Mouse (Mus musculus) heart, embryonic 14.5 days (tissue): ENCODE measurements around the gene Retnla. TPM values are rescaled to one million over a fixed set of nuclear protein-coding genes. Genes with fewer than 3 reads are reported as not detected.

ENCODE experiments used
- ATAC-seq: fragments of 200-750 bp; cut with Nextera tagmentation; 2 replicates; pipeline ENCODE4 v1.8.0; 2017; ENCODE audit warnings: low read depth, moderate TSS enrichment; ENCODE audit not compliant: insufficient number of reproducible peaks, insufficient read depth, low FRiP score
- H3K27ac ChIP-seq, 2 experiments: fragments of 200-500 bp in 1 of 2; fragments of 300-500 bp in 1 of 2; sonication (generic) in 1 of 2; replicated peaks in 1 of 2; 2 replicates each; pipeline ENCODE4 v1.5.1; 2012 to 2014; ENCODE audit warnings: low read depth in 2 of 2, low read length in 2 of 2, control low read depth in 1 of 2, mild to moderate bottlenecking in 1 of 2, mixed read lengths in 1 of 2; ENCODE audit not compliant: control insufficient read depth in 1 of 2, insufficient read depth in 1 of 2
- H3K27me3 ChIP-seq: fragments of 300-500 bp; sonication (generic); 2 replicates; pipeline ENCODE4 v1.6.1; 2014; ENCODE audit warnings: mild to moderate bottlenecking, low read length, control low read depth; ENCODE audit not compliant: control insufficient read depth, insufficient read depth
- H3K36me3 ChIP-seq: fragments of 300-500 bp; sonication (generic); 2 replicates; pipeline ENCODE4 v1.6.1; 2014; ENCODE audit warnings: mild to moderate bottlenecking, control low read depth, low read length, mixed read lengths; ENCODE audit not compliant: control insufficient read depth, insufficient read depth
- H3K4me1 ChIP-seq, 2 experiments: fragments of 200-500 bp in 1 of 2; fragments of 300-500 bp in 1 of 2; sonication (generic) in 1 of 2; 2 replicates each; pipeline ENCODE4 v1.6.1; 2012 to 2014; ENCODE audit warnings: low read length in 2 of 2, control low read depth in 1 of 2, mixed read lengths in 1 of 2; ENCODE audit not compliant: control insufficient read depth in 2 of 2, insufficient read depth in 2 of 2
- H3K4me2 ChIP-seq: fragments of 300-500 bp; sonication (generic); 2 replicates; pipeline ENCODE4 v1.6.1; 2014; ENCODE audit warnings: mild to moderate bottlenecking, low read length
- H3K4me3 ChIP-seq, 2 experiments: fragments of 200-500 bp in 1 of 2; fragments of 300-500 bp in 1 of 2; sonication (generic) in 1 of 2; 2 replicates each; pipeline ENCODE4 v1.5.1; 2012 to 2014; ENCODE audit warnings: low read length in 2 of 2, mild to moderate bottlenecking in 2 of 2, control low read depth in 1 of 2, low read depth in 1 of 2, moderate library complexity in 1 of 2; ENCODE audit not compliant: control insufficient read depth in 1 of 2, insufficient read depth in 1 of 2
- H3K9ac ChIP-seq: fragments of 300-500 bp; sonication (generic); 2 replicates; pipeline ENCODE4 v1.6.1; 2014; ENCODE audit warnings: mild to moderate bottlenecking, low read length
- H3K9me3 ChIP-seq: fragments of 300-500 bp; sonication (generic); 2 replicates; pipeline ENCODE4 v1.6.1; 2016; ENCODE audit warnings: low read length, control low read depth; ENCODE audit not compliant: control insufficient read depth
- WGBS: fragments of 180-500 bp; shearing (Covaris S2); extraction: QIAGEN DNeasy Blood & Tissue Kit; methylation state at CpG from one replicate; pipeline ENCODE4 v1.1.7; 2014; 5-methylcytosine and 5-hydroxymethylcytosine counted together
- polyA plus RNA-seq: library from polyadenylated mRNA; unstranded; fragments of >200 nt; fragmentation: Nextera tagmentation; extraction: Ambion mirVana; gene quantifications from 2 replicates; pipeline ENCODE4 v1.2.1, GENCODE M21; 2014

Gene Retnla
- not detected in 2 replicates for polyA plus RNA-seq

GRCm38 (mm10) chr16:48842266-48842665, at the start of gene Retnla:
TSS of gene Retnla (plus strand) at chr16:48842551.
- no peaks in the 10 kb centered on the region for H3K27me3 ChIP-seq
- H3K36me3 ChIP-seq: no peaks in the 10 kb centered on the region
- H3K4me3 ChIP-seq: no peak within 1 kb of the TSS
- ATAC-seq: no peak
- no peak within 1 kb of the TSS for H3K9ac ChIP-seq
- H3K4me1 ChIP-seq: no peaks in the 10 kb centered on the region
- no peak within 1 kb of the TSS for H3K27ac ChIP-seq
- no peaks in the 10 kb centered on the region for H3K9me3 ChIP-seq
- H3K4me2 ChIP-seq: no peak within 1 kb of the TSS
- WGBS: 75% methylated on average over 3 of the region's 3 CpGs

- H3K27me3 ChIP-seq: no peaks in the 10 kb centered on the region
- no peak for ATAC-seq
- WGBS: 19% methylated on average over 3 of the region's 3 CpGs
- H3K9me3 ChIP-seq: no peaks in the 10 kb centered on the region
- no peaks in the 10 kb centered on the region for H3K36me3 ChIP-seq
- no peak overlapping the region for H3K9ac ChIP-seq
- no peak overlapping the region for H3K4me3 ChIP-seq
- H3K27ac ChIP-seq: no peak overlapping the region
- no peaks in the 10 kb centered on the region for H3K4me1 ChIP-seq
- H3K4me2 ChIP-seq: no peak overlapping the region
Observed at GRCm38 (mm10) chr16:48798285-48798684, 44.1 kb upstream of the Retnla start.

GRCm38 (mm10) chr16:48799470-48799869, 42.9 kb upstream of the Retnla start:
- no peak overlapping the region for H3K27ac ChIP-seq
- H3K36me3 ChIP-seq: no peaks in the 10 kb centered on the region
- no peak overlapping the region for H3K9ac ChIP-seq
- no peak overlapping the region for H3K4me3 ChIP-seq
- no peaks in the 10 kb centered on the region for H3K9me3 ChIP-seq
- no peak overlapping the region for H3K4me2 ChIP-seq
- ATAC-seq: no peak
- no peaks in the 10 kb centered on the region for H3K4me1 ChIP-seq
- no peaks in the 10 kb centered on the region for H3K27me3 ChIP-seq
- WGBS: 85% methylated on average over 3 of the region's 3 CpGs

- no peak for ATAC-seq
- WGBS: 79% methylated on average over 2 of the region's 2 CpGs
Observed at GRCm38 (mm10) chr16:48800906-48801305, 41.4 kb upstream of the Retnla start.

GRCm38 (mm10) chr16:48805412-48805811, 36.9 kb upstream of the Retnla start:
- no peak for ATAC-seq

More at GRCm38 (mm10) chr16:48800906-48801305, 41.4 kb upstream of the Retnla start:
- no peaks in the 10 kb centered on the region for H3K27me3 ChIP-seq
- no peak overlapping the region for H3K4me3 ChIP-seq
- H3K36me3 ChIP-seq: no peaks in the 10 kb centered on the region
- H3K9me3 ChIP-seq: no peaks in the 10 kb centered on the region
- H3K27ac ChIP-seq: no peak overlapping the region
- H3K4me1 ChIP-seq: no peaks in the 10 kb centered on the region
- H3K9ac ChIP-seq: no peak overlapping the region
- no peak overlapping the region for H3K4me2 ChIP-seq

GRCm38 (mm10) chr16:48806521-48806920, 35.8 kb upstream of the Retnla start:
- no peaks in the 10 kb centered on the region for H3K9me3 ChIP-seq
- H3K4me2 ChIP-seq: no peak overlapping the region
- no peaks in the 10 kb centered on the region for H3K4me1 ChIP-seq
- 67% methylated on average over 1 of the region's 1 CpGs for WGBS
- no peaks in the 10 kb centered on the region for H3K27me3 ChIP-seq
- no peak overlapping the region for H3K9ac ChIP-seq
- H3K27ac ChIP-seq: no peak overlapping the region
- H3K36me3 ChIP-seq: no peaks in the 10 kb centered on the region
- no peak for ATAC-seq
- H3K4me3 ChIP-seq: no peak overlapping the region

More at GRCm38 (mm10) chr16:48805412-48805811, 36.9 kb upstream of the Retnla start:
- Histone ChIP-seq H3K4me2 (no peak overlapping the region), H3K9ac (no peak overlapping the region), H3K9me3 (no peaks in the 10 kb centered on the region), H3K27me3 (no peaks in the 10 kb centered on the region), H3K4me1 (no peaks in the 10 kb centered on the region), H3K4me3 (no peak overlapping the region), H3K27ac (no peak overlapping the region), H3K36me3 (no peaks in the 10 kb centered on the region)
- WGBS: 61% methylated on average over 1 of the region's 1 CpGs

- ATAC-seq: no peak
- no peak overlapping the region for H3K4me3 ChIP-seq
- H3K9me3 ChIP-seq: no peaks in the 10 kb centered on the region
- 50% methylated on average over 2 of the region's 2 CpGs for WGBS
- no peaks in the 10 kb centered on the region for H3K27me3 ChIP-seq
- H3K4me2 ChIP-seq: no peak overlapping the region
- H3K4me1 ChIP-seq: no peaks in the 10 kb centered on the region
- H3K36me3 ChIP-seq: no peaks in the 10 kb centered on the region
- H3K9ac ChIP-seq: no peak overlapping the region
- H3K27ac ChIP-seq: no peak overlapping the region
Observed at GRCm38 (mm10) chr16:48809374-48809773, 33.0 kb upstream of the Retnla start.

GRCm38 (mm10) chr16:48811881-48812436, 30.4 kb upstream of the Retnla start:
- no peak overlapping the region for H3K4me2 ChIP-seq

More at GRCm38 (mm10) chr16:48811881-48812436, 30.4 kb upstream of the Retnla start:
- Histone ChIP-seq H3K27me3 (no peaks in the 10 kb centered on the region), H3K4me1 (no peaks in the 10 kb centered on the region), H3K27ac (no peak overlapping the region), H3K4me3 (no peak overlapping the region), H3K9me3 (no peaks in the 10 kb centered on the region), H3K9ac (no peak overlapping the region), H3K36me3 (no peaks in the 10 kb centered on the region)
- no peak for ATAC-seq
- 59% methylated on average over 7 of the region's 7 CpGs for WGBS
